Mouse (Mus musculus) adipocyte (in vitro differentiated cells): ENCODE results near the gene Casc1.

ENCODE experiments used
- DNase-seq: peaks from one replicate; pipeline ENCODE4 v3.0.0-alpha.2; 2016; ENCODE audit warnings: low spot score

Casc1 gene

GRCm38 (mm10) chr6:145202432-145203125 lies 8.2 kb downstream of the Casc1 start:
- DNase-seq = no peak

GRCm38 (mm10) chr6:145197949-145198686 lies 12.7 kb downstream of the Casc1 start:
- DNase-seq = no peak

DNA sequence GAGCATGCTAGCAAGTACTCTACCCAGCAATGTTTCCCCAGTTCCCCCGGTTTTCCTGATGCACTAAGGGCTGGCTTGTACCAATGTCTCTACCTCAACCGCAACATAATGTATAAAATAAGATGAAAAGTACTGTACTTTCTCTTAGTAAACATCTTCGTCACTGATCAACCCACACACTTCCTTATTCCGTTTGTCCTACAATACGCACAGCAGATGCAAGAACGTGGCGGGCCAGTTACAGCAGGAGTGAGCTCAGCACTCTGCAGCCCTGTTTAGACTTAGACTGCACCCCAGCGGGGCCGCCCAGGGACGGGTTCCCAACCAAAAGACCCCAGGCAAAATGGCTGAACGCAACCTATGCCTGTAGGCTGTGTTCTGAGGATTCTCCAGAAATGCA lies 17.4 kb downstream of the Casc1 start:
- no peak for DNase-seq

GRCm38 (mm10) chr6:145193038-145193437 lies 17.8 kb downstream of the Casc1 start:
- no peak for DNase-seq

GRCm38 (mm10) chr6:145187093-145188088 lies 23.4 kb downstream of the Casc1 start:
- DNase-seq = peak; percentile 55

- no peak for DNase-seq
Observed at GRCm38 (mm10) chr6:145186096-145186495, 24.7 kb downstream of the Casc1 start.

- DNase-seq = no peak
Observed at GRCm38 (mm10) chr6:145182044-145182443, 28.8 kb downstream of the Casc1 start.

DNA sequence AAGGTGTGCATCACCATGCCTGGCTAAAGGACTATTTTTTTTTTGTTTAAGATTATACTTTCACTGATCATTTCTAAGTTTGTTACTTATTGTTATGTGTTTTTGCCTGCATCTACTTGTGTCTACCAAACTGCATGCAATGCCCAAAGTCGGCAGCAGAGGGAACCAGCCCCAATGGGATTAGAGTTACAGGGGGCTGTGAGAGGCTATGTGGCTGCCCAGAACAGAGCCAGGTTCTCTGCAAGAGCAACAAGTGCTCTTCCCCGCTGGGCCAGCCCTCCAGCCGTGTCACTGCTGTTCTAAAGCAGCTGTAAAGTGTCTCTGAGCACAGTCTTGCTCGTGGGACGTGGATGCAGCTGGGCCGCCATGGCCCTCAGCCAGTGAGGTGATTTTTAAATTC lies 31.1 kb downstream of the Casc1 start:
- DNase-seq = peak; percentile 50

GRCm38 (mm10) chr6:145176474-145176873 lies 34.3 kb downstream of the Casc1 start:
- DNase-seq = no peak

DNA sequence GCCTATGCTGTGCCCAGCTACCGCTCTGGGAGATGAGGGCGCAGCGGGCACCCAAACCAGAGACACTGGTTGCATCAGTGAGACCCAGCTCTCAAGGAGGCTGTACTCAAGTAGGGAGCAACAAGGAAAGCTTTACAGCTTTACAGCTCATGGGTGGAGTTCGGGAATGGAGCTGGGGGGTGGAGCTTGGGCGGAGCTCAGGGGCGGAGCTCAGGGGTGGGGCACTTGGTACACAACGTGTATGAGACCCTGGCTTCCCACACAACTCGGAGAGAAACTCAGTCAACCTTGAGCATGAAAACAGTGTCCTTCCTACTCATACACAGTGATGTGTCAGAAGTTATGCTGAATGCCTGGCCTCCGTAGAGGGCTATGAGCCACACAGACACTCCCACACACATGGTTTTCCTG lies 35.2 kb downstream of the Casc1 start:
- no peak for DNase-seq

DNA sequence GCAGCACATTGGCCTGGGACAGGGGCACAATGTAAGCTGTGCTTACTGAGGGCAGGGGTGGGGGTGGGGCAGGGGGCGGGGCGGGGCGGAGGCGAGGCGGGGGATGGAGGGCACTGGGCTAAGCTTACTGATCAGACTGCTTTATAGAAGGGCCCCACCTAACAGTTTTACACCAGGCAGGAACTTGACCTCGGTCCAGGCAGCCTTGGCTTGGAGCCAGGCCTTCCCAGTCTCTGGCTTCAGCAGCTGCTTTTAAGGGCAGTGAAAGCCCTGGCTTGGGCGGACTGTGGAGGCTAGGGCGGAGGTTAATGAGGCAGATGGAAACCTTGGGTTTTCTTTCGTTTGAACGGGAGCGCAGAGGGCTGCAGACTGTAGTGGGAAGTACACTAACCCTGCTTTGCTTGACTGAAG lies 37.0 kb downstream of the Casc1 start:
- peak; percentile 83 for DNase-seq

GRCm38 (mm10) chr6:145171892-145172606 lies 38.8 kb downstream of the Casc1 start:
- DNase-seq = no peak

DNA sequence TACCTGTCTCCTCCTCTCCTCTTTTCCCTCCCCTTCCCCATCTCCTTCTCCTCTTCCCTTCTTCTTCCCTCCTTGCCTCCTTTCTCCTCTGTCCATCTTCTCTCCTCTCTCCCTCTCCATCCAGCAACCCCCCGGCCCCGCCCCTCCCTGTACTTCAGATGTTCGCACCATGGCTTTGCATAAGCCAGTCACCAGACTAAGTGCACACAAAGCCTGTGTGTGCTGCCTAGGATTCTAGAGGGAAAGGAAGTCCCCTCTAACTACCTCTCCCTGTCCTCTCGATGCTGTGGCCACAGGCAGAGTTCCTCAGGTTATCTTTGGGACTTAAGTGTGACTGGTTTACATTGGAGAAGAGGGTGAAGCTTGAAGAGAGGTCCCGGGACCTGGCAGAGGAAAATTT lies 50.2 kb downstream of the Casc1 start:
- no peak for DNase-seq

DNA sequence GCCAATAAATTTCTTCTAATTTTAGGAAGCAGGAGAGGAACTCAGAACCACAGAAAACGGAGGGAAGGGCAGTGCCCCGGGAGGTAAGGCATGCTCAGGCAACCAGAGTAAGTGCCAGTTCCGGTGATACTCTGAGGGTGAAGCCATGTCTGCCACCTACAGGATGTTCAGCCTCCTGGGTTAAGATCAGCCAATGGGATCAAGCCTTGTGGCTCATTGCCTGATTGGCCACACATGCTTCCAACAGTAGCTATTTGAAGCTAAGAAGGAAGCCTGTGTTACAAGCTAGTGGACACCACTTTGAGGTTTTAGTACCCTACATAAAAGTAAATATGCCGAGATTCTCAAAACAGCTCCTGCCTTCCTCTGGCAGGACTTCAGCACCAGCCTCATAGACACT lies 52.2 kb downstream of the Casc1 start:
- DNase-seq = peak; percentile 22

DNA sequence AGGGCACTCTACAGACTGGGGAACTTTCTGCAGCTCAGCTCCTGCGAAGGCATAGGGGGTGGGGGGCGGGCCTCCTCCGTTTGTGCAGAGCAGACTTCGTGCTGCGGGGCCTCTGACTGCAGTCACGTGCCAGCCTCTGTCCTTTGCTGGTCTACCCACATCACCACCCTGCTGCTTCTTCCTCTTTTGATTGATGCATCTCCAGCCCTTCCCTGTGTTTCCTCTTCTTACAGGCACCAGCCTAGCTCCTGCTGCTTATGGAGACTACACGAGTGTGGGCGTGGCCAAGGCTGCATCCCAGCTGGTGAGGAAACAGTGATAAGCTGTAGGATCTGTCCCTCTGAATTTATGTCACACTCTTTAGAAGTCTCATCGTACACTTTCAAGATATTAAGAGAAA lies 61.8 kb downstream of the Casc1 start:
- no peak for DNase-seq

DNA sequence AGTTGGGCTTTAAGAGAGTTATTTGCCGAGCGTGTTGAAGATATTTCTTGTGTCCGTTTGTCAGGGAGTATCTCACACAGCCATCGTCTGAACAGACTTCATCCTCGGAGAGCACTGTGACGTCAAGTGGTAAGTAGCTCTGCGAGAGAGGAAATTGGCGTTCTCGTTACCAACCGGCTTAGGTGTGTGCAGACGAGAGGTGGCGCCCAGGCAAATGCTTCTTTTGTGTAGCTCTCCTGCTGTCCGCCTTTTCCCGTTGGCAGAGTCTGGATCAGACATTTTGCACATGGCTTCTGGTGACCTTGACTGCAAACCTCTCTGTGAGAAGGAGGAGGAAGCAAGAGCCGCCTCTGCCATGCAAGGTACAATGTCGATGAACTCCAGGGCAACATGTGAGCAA lies 63.1 kb downstream of the Casc1 start:
- no peak for DNase-seq

DNA sequence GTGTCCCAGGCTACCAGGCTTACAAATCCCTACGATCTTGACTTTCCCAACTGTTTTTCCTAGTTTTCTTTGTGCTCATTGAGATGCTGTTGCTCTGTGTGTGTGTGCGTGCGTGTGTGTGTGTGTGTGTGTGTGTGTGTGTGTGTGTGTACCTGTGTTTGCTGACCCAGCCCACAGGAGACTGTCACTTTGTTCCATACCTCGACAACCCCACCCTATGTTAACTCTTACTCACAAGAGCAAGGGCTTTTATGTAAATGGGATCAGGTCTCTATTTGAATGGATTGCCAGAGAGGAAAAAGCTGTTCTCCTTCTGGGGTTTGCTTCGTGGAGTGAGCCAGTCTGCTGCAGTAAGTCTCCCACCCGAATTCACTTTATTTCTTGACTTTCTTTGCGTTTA lies 65.6 kb downstream of the Casc1 start:
- no peak for DNase-seq

GRCm38 (mm10) chr6:145141827-145142226 lies 69.0 kb downstream of the Casc1 start:
- DNase-seq = no peak

- no peak for DNase-seq
Observed at GRCm38 (mm10) chr6:145140706-145141105, 70.1 kb downstream of the Casc1 start.

DNA sequence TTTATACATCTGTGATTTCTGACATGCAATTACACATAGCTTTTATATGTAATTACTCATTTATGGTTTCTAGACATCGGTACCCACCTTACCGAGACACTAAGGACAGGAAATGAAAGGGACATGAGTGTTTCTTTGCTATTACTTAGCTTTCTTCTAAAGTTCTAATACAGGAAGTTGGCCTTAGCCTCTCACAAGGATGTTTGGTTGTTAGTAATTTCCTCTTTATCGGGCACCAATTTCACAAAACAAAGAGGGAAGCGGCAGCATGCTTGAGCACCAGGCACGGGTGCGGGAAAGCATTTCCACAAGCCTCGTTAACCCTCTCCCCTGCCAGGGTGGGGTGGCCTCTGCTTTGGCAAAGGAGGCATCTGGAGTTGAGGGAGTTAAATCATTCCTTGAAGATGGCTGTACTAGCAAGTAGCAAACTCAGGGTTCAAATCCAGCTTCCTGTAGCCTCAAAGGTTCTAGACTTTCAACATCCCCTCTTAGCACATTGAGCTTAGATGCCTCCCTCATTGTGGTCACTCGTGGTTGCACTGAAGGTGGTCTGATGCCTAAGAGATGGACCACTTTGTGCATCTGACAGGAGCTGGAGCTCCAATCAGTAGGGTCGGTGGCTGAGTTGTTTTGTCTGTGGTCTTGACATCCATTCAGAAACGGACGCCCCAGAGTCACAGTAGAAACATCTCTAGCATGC lies 70.9 kb downstream of the Casc1 start:
- no peak for DNase-seq

DNA sequence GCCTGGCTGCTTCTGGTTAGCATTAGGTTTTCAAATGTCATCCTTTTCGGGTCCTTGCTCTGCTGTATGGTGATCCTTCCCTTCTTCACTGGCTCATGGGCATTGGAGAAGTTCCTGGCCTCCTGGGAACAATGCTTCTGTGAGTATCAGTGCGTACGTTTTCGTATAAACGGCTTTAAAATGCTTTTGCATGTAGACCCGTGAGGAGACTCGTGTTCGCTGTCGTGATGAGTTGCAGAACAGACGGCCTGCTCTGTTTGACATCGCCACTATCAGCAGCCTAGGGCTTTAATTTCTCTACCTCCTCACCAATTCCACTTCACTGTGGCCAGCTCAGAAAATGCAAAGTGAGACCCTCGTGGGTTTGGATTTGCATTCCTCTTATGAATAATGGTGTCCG lies 71.6 kb downstream of the Casc1 start:
- DNase-seq = no peak
